In the genomic region with DNA sequence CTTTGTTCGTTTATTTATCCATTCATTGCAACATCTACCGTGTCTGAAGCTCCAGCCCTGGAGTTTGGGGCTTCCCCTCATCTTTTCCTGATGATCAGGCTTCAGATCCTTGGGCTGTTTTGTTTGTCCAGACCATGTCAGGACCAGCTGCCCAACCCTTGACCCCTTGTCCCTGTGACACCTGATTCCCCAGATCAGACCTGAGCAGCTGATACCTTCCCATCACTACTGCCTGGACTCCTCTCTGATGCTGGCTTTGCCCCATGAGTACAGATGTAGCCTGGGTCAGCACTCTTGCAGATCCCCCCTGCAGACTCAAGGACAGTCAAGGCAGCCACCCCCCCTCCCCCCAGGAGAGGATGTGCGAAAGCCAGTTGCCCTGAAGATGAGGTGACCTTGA, we compare ENCODE assay signal across 8 mouse cellular contexts. TPM values are rescaled to one million over a fixed set of nuclear protein-coding genes. Genes with fewer than 3 reads are reported as not detected.
A peak's percentile ranks its signal among the peaks of the same experiment; 100 is the strongest.
DNase-seq lines count a peak whose midpoint lies in the region; ATAC-seq and TF ChIP-seq lines count a peak whose summit lies in the region.

No protein-coding gene starts in this region.

- no peak for TF ChIP-seq CTCF in thymus, adult 2 months (IDR thresholded peaks at IDR 0.05; ENCODE audit: borderline replicate concordance, control insufficient read depth, extremely low read depth, insufficient read depth, low read length, poor library complexity)

- no peak overlapping the region for H3K27ac ChIP-seq in thymus, adult 2 months (ENCODE audit: control insufficient read depth, insufficient read depth, low read length)
- no peak overlapping the region for H3K27ac ChIP-seq in liver, embryonic 13.5 days

- H3K4me1 ChIP-seq in thymus, adult 2 months (replicated peaks; ENCODE audit: control insufficient read depth, insufficient read depth, low read length), result peaks cover 58% of the 10 kb centered on the region
- peaks cover 33% of the 10 kb centered on the region for H3K4me1 ChIP-seq in liver, embryonic 13.5 days (replicated peaks)

- H3K36me3 ChIP-seq in thymus, adult 2 months (ENCODE audit: control insufficient read depth, insufficient read depth, low read length), result no peaks in the 10 kb centered on the region; the same call in 1 of the 2 replicates
- no peaks in the 10 kb centered on the region for H3K36me3 ChIP-seq in liver, embryonic 13.5 days

- DNase-seq in embryo, embryonic 10 days (ENCODE audit: low spot score), result peak; percentile 33
- DNase-seq in embryo, embryonic 11 days, result no peak
- no peak for DNase-seq in thymus, adult 2 months
- DNase-seq in thymus, postnatal 36 days, result no peak
- DNase-seq in liver, embryonic 13.5 days, result no peak
- no peak for DNase-seq in spleen, adult 12 weeks (ENCODE audit: low spot score)
- no peak for DNase-seq in cerebellum, postnatal 14 days
- no peak for DNase-seq in frontal cortex, postnatal 14 days (ENCODE audit: low spot score in 2 of 2)

- ATAC-seq in liver, embryonic 13.5 days (ENCODE audit: low read depth), result no peak

- no peak overlapping the region for H3K9ac ChIP-seq in liver, embryonic 13.5 days

- H3K4me2 ChIP-seq in liver, embryonic 13.5 days, result peak overlapping the region; percentile 94; the same call in 1 of the 2 replicates

- no peak for TF ChIP-seq POLR2A in thymus, adult 2 months (IDR thresholded peaks at IDR 0.05; ENCODE audit: control insufficient read depth, extremely low read depth, insufficient read depth, low read length, poor library complexity)

- H3K9me3 ChIP-seq in liver, embryonic 13.5 days (replicated peaks), result no peaks in the 10 kb centered on the region

- 87% methylated on average over 3 of the region's 3 CpGs for whole genome bisulfite sequencing in thymus, adult 2 months
- WGBS in liver, embryonic 13.5 days (ENCODE audit: insufficient replicate concordance), result 40% methylated on average over 3 of the region's 3 CpGs

- H3K4me3 ChIP-seq in thymus, adult 2 months (ENCODE audit: control insufficient read depth, insufficient read depth, low read length), result 0 out of 2 replicates have a peak overlapping the region, but pooled peaks have one; percentile 89
- no peak overlapping the region for H3K4me3 ChIP-seq in liver, embryonic 13.5 days (replicated peaks)

- no peaks in the 10 kb centered on the region for H3K27me3 ChIP-seq in thymus, adult 2 months (ENCODE audit: control insufficient read depth, insufficient read depth, low read length)
- peaks cover 82% of the 10 kb centered on the region for H3K27me3 ChIP-seq in liver, embryonic 13.5 days

RNA-seq across cellular contexts. Expression of gene Sbk1, which starts 1.7 kb away (rescaled TPM):
- 78.1 and 82.0 TPM in 2 replicates for polyA plus RNA-seq in thymus, adult 2 months (2012; rRNA removed)
- 1.3 and 1.5 TPM in 2 replicates for polyA plus RNA-seq in liver, embryonic 13.5 days (2015; fragmentation: Nextera tagmentation; extraction: Ambion mirVana)

Comparison
In these comparisons a context has a peak if more than half of its experiments do, and no peak if none do; other contexts are left out.
1. RNA of gene Sbk1, which starts 1.7 kb away (polyA plus RNA-seq): 78.1 to 82.0 TPM in thymus, adult 2 months; 1.3 to 1.5 TPM in liver, embryonic 13.5 days; every median in the first group is over 10 times any median in the second.